Mouse (Mus musculus) hindbrain, postnatal 0 days (tissue): ENCODE data around the gene Aamp. TPM values are rescaled to one million over a fixed set of nuclear protein-coding genes. Genes with fewer than 3 reads are reported as not detected.

Experiments used
- ATAC-seq: fragments of 200-750 bp; cut with Nextera tagmentation; 2 replicates; pipeline ENCODE4 v1.8.0; 2017; ENCODE audit warnings: mild to moderate bottlenecking, moderate TSS enrichment, moderate library complexity
- DNase-seq: peaks from one replicate; pipeline ENCODE4 v3.0.0-alpha.2; 2015; ENCODE audit warnings: low spot score
- H3K27ac ChIP-seq: fragments of 300-500 bp; sonication (generic); 2 replicates; pipeline ENCODE4 v1.5.1; 2014; ENCODE audit warnings: mild to moderate bottlenecking
- H3K27me3 ChIP-seq: fragments of 300-500 bp; sonication (generic); 2 replicates; pipeline ENCODE4 v1.6.1; 2014; ENCODE audit warnings: low read length, mixed read lengths; ENCODE audit not compliant: insufficient read depth
- H3K36me3 ChIP-seq: fragments of 300-500 bp; sonication (generic); 2 replicates; pipeline ENCODE4 v1.6.1; 2014; ENCODE audit warnings: low read length, mixed read lengths; ENCODE audit not compliant: insufficient read depth
- H3K4me1 ChIP-seq: fragments of 300-500 bp; sonication (generic); 2 replicates; pipeline ENCODE4 v1.6.1; 2014; ENCODE audit warnings: antibody characterized with exemption, low read length, mixed read lengths; ENCODE audit not compliant: insufficient read depth
- H3K4me2 ChIP-seq: fragments of 300-500 bp; sonication (generic); 2 replicates; pipeline ENCODE4 v1.6.1; 2014; ENCODE audit warnings: low read depth, mild to moderate bottlenecking, low read length, moderate library complexity, mixed read lengths
- H3K4me3 ChIP-seq: fragments of 300-500 bp; sonication (generic); 2 replicates; pipeline ENCODE4 v1.5.1; 2014; ENCODE audit warnings: low read length
- H3K9ac ChIP-seq: fragments of 300-500 bp; sonication (generic); replicated peaks from 2 replicates; pipeline ENCODE4 v1.6.1; 2014; ENCODE audit warnings: mild to moderate bottlenecking, low read length, moderate library complexity, mixed read lengths
- H3K9me3 ChIP-seq: fragments of 300-500 bp; sonication (generic); 2 replicates; pipeline ENCODE4 v1.6.1; 2016; ENCODE audit warnings: low read length, mixed read lengths
- CTCF ChIP-seq: IDR thresholded peaks from 2 replicates; pipeline ENCODE4 v1.5.1; 2016; ENCODE audit warnings: antibody characterized with exemption, control low read depth, low read depth
- WGBS: fragments of 180-500 bp; shearing (Covaris S2); extraction: QIAGEN DNeasy Blood & Tissue Kit; methylation state at CpG from one replicate; pipeline ENCODE4 v1.1.7; 2014; 5-methylcytosine and 5-hydroxymethylcytosine counted together
- polyA plus RNA-seq: library from polyadenylated mRNA; unstranded; fragments of >200 nt; fragmentation: Nextera tagmentation; extraction: Ambion mirVana; gene quantifications from 2 replicates; pipeline ENCODE4 v1.2.1, GENCODE M21; 2015
- total RNA-seq: library from RNA; depleted of rRNA; stranded (reverse); fragments of >200 nt; gene quantifications from 2 replicates; pipeline ENCODE4 v1.2.3, GENCODE M21; 2014; rRNA removed

The Aamp gene
- total and polyA plus RNA-seq, 2 experiments from 2014 or later, result 161 to 212 TPM

GRCm38 (mm10) chr1:74229942-74230341 lies 54.6 kb downstream of the Aamp start:
- WGBS, result 61% methylated on average over 2 of the region's 2 CpGs
- no peak for ATAC-seq

More at GRCm38 (mm10) chr1:74229942-74230341, 54.6 kb downstream of the Aamp start:
- Histone ChIP-seq H3K4me3 (no peak overlapping the region), H3K4me2 (no peak overlapping the region), H3K36me3 (no peaks in the 10 kb centered on the region), H3K27me3 (no peaks in the 10 kb centered on the region), H3K4me1 (no peaks in the 10 kb centered on the region), H3K9ac (no peak overlapping the region), H3K9me3 (no peaks in the 10 kb centered on the region), H3K27ac (no peak overlapping the region)
- DNase-seq, result no peak
- no peak for TF ChIP-seq CTCF

Other genes starting within 250 kb of the Aamp start
- 24.1 and 28.0 TPM in 2 replicates for gene Tns1, start 160.3 kb downstream of the Aamp start, total RNA-seq
- gene Tns1, start 160.3 kb downstream of the Aamp start, polyA plus RNA-seq, result 10.3 and 11.7 TPM in 2 replicates
- gene Rufy4, start 159.2 kb downstream of the Aamp start, total RNA-seq, result not detected in 2 replicates
- gene Rufy4, start 159.2 kb downstream of the Aamp start, polyA plus RNA-seq, result 0.08 and 0.10 TPM in 2 replicates
- gene Cxcr2, start 130.7 kb downstream of the Aamp start, total RNA-seq, result 0.52 TPM in 1 of 2 replicates, not detected in the other
- 0.05 and 0.18 TPM in 2 replicates for gene Cxcr2, start 130.7 kb downstream of the Aamp start, polyA plus RNA-seq
- not detected in 2 replicates for gene Cxcr1, start 90.1 kb downstream of the Aamp start, total RNA-seq
- not detected in 2 replicates for gene Cxcr1, start 90.1 kb downstream of the Aamp start, polyA plus RNA-seq
- gene Arpc2, start 48.7 kb downstream of the Aamp start, total RNA-seq, result 108 and 131 TPM in 2 replicates
- 414 and 417 TPM in 2 replicates for gene Arpc2, start 48.7 kb downstream of the Aamp start, polyA plus RNA-seq
- gene Gpbar1, start 6.2 kb downstream of the Aamp start, total RNA-seq, result not detected in 2 replicates
- gene Gpbar1, start 6.2 kb downstream of the Aamp start, polyA plus RNA-seq, result 0.16 TPM in 1 of 2 replicates, not detected in the other
- gene Pnkd, start 192 bp upstream of the Aamp start, total RNA-seq, result 102 and 113 TPM in 2 replicates
- gene Pnkd, start 192 bp upstream of the Aamp start, polyA plus RNA-seq, result 143 TPM in 2 replicates
- 16.4 and 17.5 TPM in 2 replicates for gene Tmbim1, start 20.9 kb upstream of the Aamp start, total RNA-seq
- 14.8 and 16.5 TPM in 2 replicates for gene Tmbim1, start 20.9 kb upstream of the Aamp start, polyA plus RNA-seq
- gene Catip, start 77.4 kb upstream of the Aamp start, total RNA-seq, result 0.75 and 1.9 TPM in 2 replicates
- 1.8 and 2.6 TPM in 2 replicates for gene Catip, start 77.4 kb upstream of the Aamp start, polyA plus RNA-seq
- 3.6 and 10.6 TPM in 2 replicates for gene Slc11a1, start 90.5 kb upstream of the Aamp start, total RNA-seq
- 2.3 and 2.9 TPM in 2 replicates for gene Slc11a1, start 90.5 kb upstream of the Aamp start, polyA plus RNA-seq
- 35.7 and 38.4 TPM in 2 replicates for gene Ctdsp1, start 106.8 kb upstream of the Aamp start, total RNA-seq
- 17.9 and 18.2 TPM in 2 replicates for gene Ctdsp1, start 106.8 kb upstream of the Aamp start, polyA plus RNA-seq
- 0.26 TPM in 1 of 2 replicates, not detected in the other for gene Vil1, start 124.6 kb upstream of the Aamp start, total RNA-seq
- gene Vil1, start 124.6 kb upstream of the Aamp start, polyA plus RNA-seq, result 0.14 and 0.18 TPM in 2 replicates
- gene Cnot9, start 221.3 kb upstream of the Aamp start, total RNA-seq, result 30.3 and 36.7 TPM in 2 replicates
- 45.4 and 46.0 TPM in 2 replicates for gene Cnot9, start 221.3 kb upstream of the Aamp start, polyA plus RNA-seq